Mouse (Mus musculus) stomach, embryonic 14.5 days (tissue): ENCODE measurements around the gene Plekha8. TPM values are rescaled to one million over a fixed set of nuclear protein-coding genes. Genes with fewer than 3 reads are reported as not detected.

Experiments used
- ATAC-seq: fragments of 200-750 bp; cut with Nextera tagmentation; 2 replicates; pipeline ENCODE4 v1.8.0; 2017; ENCODE audit warnings: low read depth, moderate TSS enrichment; ENCODE audit not compliant: insufficient number of reproducible peaks, insufficient read depth, low FRiP score
- H3K27ac ChIP-seq: fragments of 300-500 bp; sonication (generic); 2 replicates; pipeline ENCODE4 v1.5.1; 2014; ENCODE audit warnings: mild to moderate bottlenecking, low read length, moderate library complexity, mixed read lengths
- H3K27me3 ChIP-seq: fragments of 300-500 bp; sonication (generic); 2 replicates; pipeline ENCODE4 v1.6.1; 2014; ENCODE audit warnings: low read length, control low read depth, mixed read lengths; ENCODE audit not compliant: control insufficient read depth, insufficient read depth
- H3K36me3 ChIP-seq: fragments of 300-500 bp; sonication (generic); 2 replicates; pipeline ENCODE4 v1.6.1; 2014; ENCODE audit warnings: mild to moderate bottlenecking, control low read depth, low read length, moderate library complexity, mixed read lengths; ENCODE audit not compliant: control insufficient read depth, insufficient read depth
- H3K4me1 ChIP-seq: fragments of 300-500 bp; sonication (generic); 2 replicates; pipeline ENCODE4 v1.6.1; 2014; ENCODE audit warnings: low read length, control low read depth, mixed read lengths; ENCODE audit not compliant: control insufficient read depth, insufficient read depth
- H3K4me2 ChIP-seq: fragments of 300-500 bp; sonication (generic); replicated peaks from 2 replicates; pipeline ENCODE4 v1.6.1; 2014; ENCODE audit warnings: low read depth, low read length, control low read depth
- H3K4me3 ChIP-seq: fragments of 300-500 bp; sonication (generic); 2 replicates; pipeline ENCODE4 v1.5.1; 2014; ENCODE audit warnings: low read depth, low read length, control low read depth
- H3K9ac ChIP-seq: fragments of 300-500 bp; sonication (generic); replicated peaks from 2 replicates; pipeline ENCODE4 v1.6.1; 2014; ENCODE audit warnings: low read depth, mild to moderate bottlenecking, control low read depth, low read length, moderate library complexity, mixed read lengths
- H3K9me3 ChIP-seq: fragments of 300-500 bp; sonication (generic); 2 replicates; pipeline ENCODE4 v1.6.1; 2016; ENCODE audit warnings: low read depth, low read length, control low read depth; ENCODE audit not compliant: control insufficient read depth
- WGBS: fragments of 180-500 bp; shearing (Covaris S2); extraction: QIAGEN DNeasy Blood & Tissue Kit; methylation state at CpG from one replicate; pipeline ENCODE4 v1.1.7; 2014; 5-methylcytosine and 5-hydroxymethylcytosine counted together
- polyA plus RNA-seq: library from polyadenylated mRNA; unstranded; fragments of >200 nt; fragmentation: Nextera tagmentation; extraction: Ambion mirVana; gene quantifications from 2 replicates; pipeline ENCODE4 v1.2.1, GENCODE M21; 2014

Gene Plekha8
- polyA plus RNA-seq, 1 experiment from 2014 or later, result 9.8 TPM

GRCm38 (mm10) chr6:54684085-54684484 lies 89.2 kb downstream of the Plekha8 start:
- Histone ChIP-seq H3K4me3 (no peak overlapping the region), H3K27ac (no peak overlapping the region), H3K4me2 (no peak overlapping the region), H3K36me3 (no peaks in the 10 kb centered on the region), H3K9me3 (no peaks in the 10 kb centered on the region), H3K4me1 (no peaks in the 10 kb centered on the region; the same call in 1 of the 2 replicates), H3K27me3 (no peaks in the 10 kb centered on the region), H3K9ac (no peak overlapping the region)
- WGBS, result 85% methylated on average over 4 of the region's 4 CpGs
- ATAC-seq, result no peak

GRCm38 (mm10) chr6:54685103-54685502 lies 90.2 kb downstream of the Plekha8 start:
- WGBS, result 84% methylated on average over 5 of the region's 5 CpGs

GRCm38 (mm10) chr6:54685716-54686395 lies 90.9 kb downstream of the Plekha8 start:
- no peak overlapping the region for H3K27ac ChIP-seq
- 77% methylated on average over 14 of the region's 14 CpGs for WGBS
- no peak overlapping the region for H3K4me2 ChIP-seq
- no peak overlapping the region for H3K9ac ChIP-seq
- no peaks in the 10 kb centered on the region; the same call in 1 of the 2 replicates for H3K4me1 ChIP-seq
- H3K36me3 ChIP-seq, result no peaks in the 10 kb centered on the region
- no peak overlapping the region for H3K4me3 ChIP-seq
- H3K9me3 ChIP-seq, result no peaks in the 10 kb centered on the region
- no peaks in the 10 kb centered on the region for H3K27me3 ChIP-seq
- no peak for ATAC-seq

More at GRCm38 (mm10) chr6:54685103-54685502, 90.2 kb downstream of the Plekha8 start:
- Histone ChIP-seq H3K27me3 (no peaks in the 10 kb centered on the region), H3K4me2 (no peak overlapping the region), H3K9ac (no peak overlapping the region), H3K4me3 (no peak overlapping the region), H3K36me3 (no peaks in the 10 kb centered on the region), H3K9me3 (no peaks in the 10 kb centered on the region), H3K27ac (no peak overlapping the region), H3K4me1 (no peaks in the 10 kb centered on the region; the same call in 1 of the 2 replicates)
- no peak for ATAC-seq

GRCm38 (mm10) chr6:54686946-54687737 lies 92.2 kb downstream of the Plekha8 start:
- H3K9me3 ChIP-seq, result no peaks in the 10 kb centered on the region
- no peaks in the 10 kb centered on the region for H3K36me3 ChIP-seq
- no peak overlapping the region for H3K27ac ChIP-seq
- no peak overlapping the region for H3K4me3 ChIP-seq
- WGBS, result 88% methylated on average over 21 of the region's 21 CpGs
- no peaks in the 10 kb centered on the region for H3K27me3 ChIP-seq
- H3K9ac ChIP-seq, result no peak overlapping the region
- no peak for ATAC-seq
- H3K4me2 ChIP-seq, result no peak overlapping the region
- H3K4me1 ChIP-seq, result no peaks in the 10 kb centered on the region; the same call in 1 of the 2 replicates

- H3K27me3 ChIP-seq, result no peaks in the 10 kb centered on the region
- WGBS, result 76% methylated on average over 18 of the region's 18 CpGs
- no peak overlapping the region for H3K9ac ChIP-seq
- H3K9me3 ChIP-seq, result no peaks in the 10 kb centered on the region
- no peak for ATAC-seq
- no peak overlapping the region for H3K4me3 ChIP-seq
- no peaks in the 10 kb centered on the region for H3K4me1 ChIP-seq
- H3K27ac ChIP-seq, result no peak overlapping the region
- H3K36me3 ChIP-seq, result no peaks in the 10 kb centered on the region
- no peak overlapping the region for H3K4me2 ChIP-seq
Observed at GRCm38 (mm10) chr6:54688467-54689323, 93.8 kb downstream of the Plekha8 start.

GRCm38 (mm10) chr6:54689686-54690085 lies 94.8 kb downstream of the Plekha8 start:
- H3K9ac ChIP-seq, result no peak overlapping the region
- no peaks in the 10 kb centered on the region for H3K27me3 ChIP-seq
- no peaks in the 10 kb centered on the region for H3K4me1 ChIP-seq
- ATAC-seq, result no peak
- H3K4me3 ChIP-seq, result no peak overlapping the region
- no peak overlapping the region for H3K27ac ChIP-seq
- no peaks in the 10 kb centered on the region for H3K36me3 ChIP-seq
- no peaks in the 10 kb centered on the region for H3K9me3 ChIP-seq
- no peak overlapping the region for H3K4me2 ChIP-seq
- WGBS, result 86% methylated on average over 7 of the region's 7 CpGs

- H3K9me3 ChIP-seq, result no peaks in the 10 kb centered on the region
- WGBS, result 81% methylated on average over 13 of the region's 13 CpGs
- no peak for ATAC-seq
- no peak overlapping the region for H3K27ac ChIP-seq
- H3K36me3 ChIP-seq, result no peaks in the 10 kb centered on the region
- H3K4me3 ChIP-seq, result no peak overlapping the region
- no peaks in the 10 kb centered on the region for H3K4me1 ChIP-seq
- no peak overlapping the region for H3K4me2 ChIP-seq
- no peaks in the 10 kb centered on the region for H3K27me3 ChIP-seq
- H3K9ac ChIP-seq, result no peak overlapping the region
Observed at GRCm38 (mm10) chr6:54690838-54691237, 95.9 kb downstream of the Plekha8 start.
